Mouse (Mus musculus) cerebellum, adult 2 months (tissue): ENCODE measurements around the gene Ptprq.

ENCODE experiments used
- CTCF ChIP-seq: fragments of 200-500 bp; IDR thresholded peaks from 2 replicates; pipeline ENCODE4 v1.5.1; 2011; ENCODE audit warnings: low read depth, mild to moderate bottlenecking, control low read depth, low read length, moderate library complexity, borderline replicate concordance; ENCODE audit not compliant: insufficient read depth
- POLR2A ChIP-seq: fragments of 200-500 bp; IDR thresholded peaks from 2 replicates; pipeline ENCODE4 v1.6.1; 2011; ENCODE audit warnings: low read length, control low read depth, borderline replicate concordance; ENCODE audit not compliant: insufficient read depth

DNA sequence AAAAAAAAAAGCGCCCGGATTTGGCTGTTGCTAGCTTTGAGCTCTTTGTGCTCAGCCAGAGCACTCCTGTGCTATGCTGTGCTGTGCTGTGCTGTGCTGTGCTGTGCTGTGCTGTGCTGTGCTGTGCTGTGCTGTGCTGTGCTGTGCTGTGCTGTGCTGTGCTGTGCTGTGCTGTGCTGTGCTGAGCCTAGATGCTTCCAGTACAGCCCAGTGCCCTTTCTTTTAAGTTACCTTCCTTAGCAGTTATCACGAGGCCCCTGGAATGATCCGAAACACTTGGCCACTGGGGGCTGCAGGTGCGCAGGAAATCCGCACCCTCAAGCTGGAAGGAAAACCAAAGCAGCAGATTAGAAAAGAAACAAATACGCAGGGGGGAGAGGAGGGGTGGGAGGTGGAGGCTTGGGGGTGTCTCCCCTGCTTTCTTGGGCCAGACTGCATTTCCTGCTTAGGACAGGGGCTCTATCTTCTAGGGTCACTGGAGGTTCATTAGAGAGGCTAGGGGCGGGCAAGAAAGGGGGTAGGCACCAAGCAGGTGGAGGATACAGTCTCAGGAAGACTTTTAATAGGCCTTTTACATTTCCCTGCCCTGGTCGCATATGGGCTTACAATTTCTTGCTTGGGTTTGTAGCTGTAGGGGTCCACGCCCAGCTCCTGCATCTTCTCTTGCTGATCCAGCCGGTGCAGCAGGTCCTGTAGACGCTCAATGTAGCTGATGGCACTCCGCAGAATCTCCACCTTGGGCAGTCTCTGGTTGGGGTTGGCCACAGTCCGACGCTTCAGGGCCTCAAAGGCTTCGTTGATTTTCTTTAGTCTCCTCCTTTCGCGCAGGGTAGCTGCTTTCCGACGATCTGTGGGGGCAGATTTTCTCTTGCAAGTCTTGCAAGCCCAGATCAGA is 226.0 kb downstream of the Ptprq start:
- TF ChIP-seq CTCF (no peak), POLR2A (no peak)
